In the genomic region with DNA sequence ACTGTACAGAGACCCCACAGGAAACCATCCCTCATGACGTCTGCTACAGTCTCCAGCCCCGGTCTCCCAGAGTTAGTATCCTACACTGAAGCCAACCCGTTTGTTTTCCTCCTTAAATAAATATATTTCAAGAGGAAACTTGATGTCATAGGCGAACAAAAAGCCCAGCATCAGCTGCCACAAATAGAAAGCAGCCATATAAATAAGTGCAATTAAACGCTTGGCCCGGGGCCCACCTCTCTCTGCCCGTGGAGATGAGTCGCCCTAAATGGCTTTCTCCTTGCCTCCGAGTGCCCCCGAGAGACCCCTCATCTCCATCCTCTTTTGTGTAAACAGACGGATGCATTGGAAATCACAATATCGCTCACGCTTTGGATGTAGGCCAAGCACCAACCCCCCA, we compare ENCODE assay signal across 14 mouse cellular contexts.
"Had no signal": no experiment of that assay in that cellular context is flagged by ENCODE, and none has a peak within 500 bp of the region (broad histone marks: within the 10 kb centered on the region; RNA-seq: fewer than 3 reads in every experiment).

No protein-coding gene starts in this region.

- H3K4me3 ChIP-seq: hindbrain, embryonic 15.5 days; left cerebral cortex, adult 2 months; midbrain, embryonic 15.5 days; myocyte had no signal

- ATAC-seq: intestine, postnatal 0 days; liver, postnatal 0 days; midbrain, embryonic 15.5 days had no signal

- H3K9me3 ChIP-seq: hindbrain, embryonic 15.5 days; midbrain, embryonic 15.5 days had no signal

- H3K27ac ChIP-seq: hindbrain, embryonic 15.5 days; left cerebral cortex, adult 2 months; liver, embryonic 14.5 days; midbrain, embryonic 15.5 days had no signal

- H3K4me2 ChIP-seq: hindbrain, embryonic 15.5 days; liver, embryonic 11.5 days; midbrain, embryonic 11.5 days; midbrain, embryonic 15.5 days had no signal

- H3K9ac ChIP-seq: hindbrain, embryonic 15.5 days; liver, embryonic 14.5 days; liver, postnatal 0 days; midbrain, embryonic 15.5 days had no signal

- H3K27me3 ChIP-seq: hindbrain, embryonic 15.5 days; midbrain, embryonic 15.5 days had no signal

- H3K36me3 ChIP-seq: hindbrain, embryonic 15.5 days; midbrain, embryonic 15.5 days had no signal

- DNase-seq: kidney, adult 8-10 months; kidney, postnatal 36 days; layer of hippocampus, postnatal 36 days; liver, postnatal 0 days; thymus, adult 18-20 months; thymus, postnatal 36 days had no signal
